Mouse (Mus musculus): ENCODE measurements around the gene Esrrg.

DNA sequence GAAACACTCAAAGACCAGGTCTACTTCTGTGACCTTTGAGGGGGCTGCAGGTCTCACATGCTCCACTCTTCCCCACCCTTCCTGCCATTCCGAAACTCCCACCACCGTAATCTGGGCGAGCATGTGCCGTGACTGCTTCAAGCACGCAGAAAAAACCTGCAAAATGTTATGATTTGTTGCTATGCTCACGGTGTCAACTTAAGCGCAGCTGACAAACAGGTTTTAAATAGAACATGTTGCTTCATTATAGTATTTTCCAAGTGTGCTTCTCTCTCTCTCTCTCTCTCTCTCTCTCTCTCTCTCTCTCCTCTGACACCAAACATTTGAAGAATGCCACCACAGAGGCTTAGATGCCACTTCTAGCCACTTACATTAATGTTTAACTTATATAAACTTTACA, 330.1 kb downstream of the Esrrg start:
- TF ChIP-seq CTCF (IDR thresholded peaks at IDR 0.05; ENCODE audit: low read depth, low read length) = no peak
- no peak for TF ChIP-seq POLR2A (IDR thresholded peaks at IDR 0.05; ENCODE audit: extremely low read depth, insufficient read depth, low read length)

All from liver, adult 2 months (tissue).